Mouse (Mus musculus) megakaryocyte, embryonic 14.5 days (primary cell): ENCODE measurements around the gene Aurkb. TPM values are rescaled to one million over a fixed set of nuclear protein-coding genes. Genes with fewer than 3 reads are reported as not detected.

Source experiments
- H3K27me3 ChIP-seq: replicated peaks from 2 replicates; pipeline ENCODE3; 2012; ENCODE audit warnings: inconsistent platforms
- H3K36me3 ChIP-seq: replicated peaks from 2 replicates; pipeline ENCODE3; 2012; ENCODE audit warnings: low read length, inconsistent platforms, mixed read lengths
- H3K4me1 ChIP-seq: 2 replicates; pipeline ENCODE4 v1.6.1; 2012; ENCODE audit warnings: inconsistent platforms
- H3K4me3 ChIP-seq: replicated peaks from 2 replicates; pipeline ENCODE3; 2012; ENCODE audit warnings: moderate library complexity, mild to moderate bottlenecking, inconsistent platforms
- H3K9me3 ChIP-seq: 2 replicates; pipeline ENCODE4 v1.6.1; 2012; ENCODE audit warnings: inconsistent platforms
- FLI1 ChIP-seq: IDR thresholded peaks from 2 replicates; pipeline ENCODE4 v1.6.1; 2012; ENCODE audit warnings: low read length, inconsistent platforms, mixed read lengths
- GATA1 ChIP-seq: IDR thresholded peaks from 3 replicates; pipeline ENCODE4 v1.6.1; 2012; ENCODE audit warnings: mixed read lengths, low read length, inconsistent platforms, borderline replicate concordance
- polyA plus RNA-seq: library from polyadenylated mRNA; stranded (reverse); fragments of >175 nt; gene quantifications from 2 replicates; pipeline ENCODE4 v1.2.3, GENCODE M21; 2012; ENCODE audit warnings: low replicate concordance; ENCODE audit not compliant: insufficient read depth

The Aurkb gene
- polyA plus RNA-seq, 1 experiment, result 41.3 TPM

DNA sequence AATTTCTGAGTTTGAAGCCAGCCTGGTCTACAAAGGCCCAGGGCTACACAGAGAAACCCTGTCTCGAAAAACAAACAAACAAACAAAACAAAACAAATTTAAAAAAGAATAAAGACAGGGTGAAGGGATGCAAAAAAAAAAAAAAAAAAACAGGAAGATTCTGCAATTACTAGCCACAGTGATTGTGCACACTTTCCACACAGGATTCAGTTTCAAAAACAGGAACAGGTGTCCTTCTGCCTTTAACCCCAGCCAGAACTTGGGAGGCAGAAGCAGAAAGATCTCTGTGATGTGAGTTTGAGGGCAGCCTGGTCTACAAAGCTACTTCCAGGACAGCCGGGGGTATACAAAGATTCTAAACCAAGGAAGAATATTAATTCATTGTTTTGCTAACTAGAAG, 12.8 kb downstream of the Aurkb start:
- no peak for TF ChIP-seq FLI1
- no peak for TF ChIP-seq GATA1
- Histone ChIP-seq H3K4me1 (peaks cover 50% of the 10 kb centered on the region), H3K27me3 (no peaks in the 10 kb centered on the region), H3K9me3 (no peaks in the 10 kb centered on the region), H3K4me3 (peak overlapping the region; percentile 93), H3K36me3 (peaks cover 16% of the 10 kb centered on the region)

DNA sequence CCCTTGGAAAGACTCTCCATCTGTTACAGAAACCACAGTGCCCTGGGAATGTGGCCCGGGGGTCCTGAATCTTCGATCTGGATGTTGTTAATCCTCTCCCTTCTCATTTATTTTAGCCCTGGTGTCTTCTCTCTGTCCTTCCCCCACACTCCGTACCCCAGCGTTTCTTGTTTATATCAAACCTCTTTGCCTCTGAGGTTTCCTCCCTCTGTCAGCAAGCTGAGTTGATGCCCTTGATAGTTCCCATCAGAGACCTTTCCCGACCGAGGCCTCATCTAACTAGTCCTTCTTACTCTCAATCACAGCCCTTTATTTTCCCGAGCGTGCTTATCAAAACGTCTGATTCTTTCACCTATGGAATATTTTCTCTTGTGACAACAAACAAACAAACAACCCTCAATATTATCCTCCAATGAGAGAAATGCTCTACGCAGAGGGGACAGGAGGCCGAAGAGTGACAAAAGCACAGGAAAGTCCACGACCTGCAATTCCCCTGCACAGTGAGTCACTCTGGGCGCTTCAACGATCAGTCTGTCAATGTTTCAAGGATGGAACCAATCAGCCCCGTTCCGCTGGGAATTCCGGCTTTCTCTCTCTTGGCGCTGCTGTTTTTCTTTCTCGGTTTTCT, 13.4 kb downstream of the Aurkb start:
- Histone ChIP-seq H3K27me3 (no peaks in the 10 kb centered on the region), H3K4me1 (peaks cover 49% of the 10 kb centered on the region), H3K4me3 (peak overlapping the region; percentile 93), H3K36me3 (peaks cover 11% of the 10 kb centered on the region), H3K9me3 (no peaks in the 10 kb centered on the region)
- TF ChIP-seq FLI1 (no peak), GATA1 (no peak)

- TF ChIP-seq GATA1 (no peak), FLI1 (no peak)
- Histone ChIP-seq H3K36me3 (peaks cover 4% of the 10 kb centered on the region), H3K4me1 (peaks cover 50% of the 10 kb centered on the region), H3K27me3 (no peaks in the 10 kb centered on the region), H3K9me3 (no peaks in the 10 kb centered on the region), H3K4me3 (peak within 1 kb of the TSS; percentile 93)
Measured at GRCm38 (mm10) chr11:69059357-69059974, 14.0 kb downstream of the Aurkb start, which contains the start of gene Borcs6. Borcs6 (plus strand) TSS chr11:69059717.

DNA sequence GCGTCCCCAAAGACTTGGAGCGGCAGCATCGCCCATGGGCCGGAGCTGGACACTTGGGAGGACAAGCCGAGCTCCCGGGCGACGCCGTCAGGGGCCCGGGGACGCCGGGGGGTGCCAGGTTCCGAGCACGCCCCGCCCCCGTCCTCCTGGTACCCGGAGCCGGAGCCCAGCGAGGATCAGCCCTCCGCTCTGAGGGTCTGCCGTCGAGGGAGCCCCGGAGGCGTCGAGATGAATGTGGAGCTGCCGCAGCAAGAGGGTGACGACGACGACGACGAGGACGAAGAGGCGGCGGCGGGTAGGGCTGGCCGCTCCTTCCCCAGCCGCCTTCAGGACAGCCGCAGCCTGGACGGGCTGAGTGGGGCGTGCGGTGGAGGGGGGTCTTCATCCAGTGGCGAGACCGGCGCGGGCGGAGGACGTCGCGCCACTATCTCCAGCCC, 14.5 kb downstream of the Aurkb start:
- no peaks in the 10 kb centered on the region for H3K9me3 ChIP-seq
- no peak for TF ChIP-seq GATA1
- no peak for TF ChIP-seq FLI1
- peak overlapping the region; percentile 93 for H3K4me3 ChIP-seq
- peaks cover 55% of the 10 kb centered on the region for H3K4me1 ChIP-seq
- H3K36me3 ChIP-seq, result peaks cover 4% of the 10 kb centered on the region
- no peaks in the 10 kb centered on the region for H3K27me3 ChIP-seq

DNA sequence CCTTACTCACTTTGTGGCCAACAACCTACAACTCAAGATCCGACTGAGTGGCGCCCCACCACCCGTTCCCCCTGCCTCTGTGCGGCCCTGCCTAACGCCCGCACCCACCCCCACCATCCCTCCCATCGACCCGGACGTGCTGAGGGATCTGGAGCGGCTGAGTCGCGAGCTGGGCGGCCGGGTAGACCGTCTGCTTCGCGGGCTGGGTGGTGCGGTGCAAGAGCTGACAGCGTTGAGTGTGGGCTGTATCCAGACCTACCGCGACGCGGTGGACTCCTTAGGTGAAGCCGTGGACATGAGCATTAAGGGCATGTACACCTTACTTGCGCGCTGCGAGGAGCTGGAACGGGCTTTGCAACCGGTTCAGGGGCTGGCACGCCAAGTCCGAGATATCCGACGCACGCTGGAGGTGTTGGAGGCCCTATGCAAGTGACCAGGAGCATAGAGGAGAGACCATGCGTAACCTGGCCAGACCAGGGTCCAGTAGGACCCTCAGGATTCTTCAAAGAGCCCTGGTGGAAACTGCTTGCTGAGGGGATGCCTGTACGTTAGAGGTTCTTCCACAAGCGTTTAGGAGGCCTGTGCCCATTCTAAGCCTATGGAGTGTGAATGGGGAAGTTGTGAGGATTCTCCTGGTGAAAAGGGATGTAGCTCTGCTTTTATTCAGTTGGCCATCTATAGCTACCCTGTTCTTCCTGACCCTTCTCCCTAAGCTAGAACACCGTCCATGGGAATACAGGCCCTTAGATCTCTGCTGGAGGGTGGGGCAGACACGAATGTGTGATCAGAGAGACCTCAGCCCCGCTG, 15.2 kb downstream of the Aurkb start:
- Histone ChIP-seq H3K9me3 (no peaks in the 10 kb centered on the region), H3K4me1 (peaks cover 50% of the 10 kb centered on the region), H3K27me3 (no peaks in the 10 kb centered on the region), H3K4me3 (peak overlapping the region; percentile 93), H3K36me3 (peaks cover 4% of the 10 kb centered on the region)
- TF ChIP-seq FLI1 (no peak), GATA1 (no peak)

- TF ChIP-seq FLI1, result no peak
- TF ChIP-seq GATA1, result no peak
- Histone ChIP-seq H3K4me1 (peaks cover 49% of the 10 kb centered on the region), H3K36me3 (peaks cover 4% of the 10 kb centered on the region), H3K9me3 (no peaks in the 10 kb centered on the region), H3K4me3 (peak overlapping the region; percentile 93), H3K27me3 (no peaks in the 10 kb centered on the region)
Measured at GRCm38 (mm10) chr11:69061255-69061912, 15.9 kb downstream of the Aurkb start.

- H3K36me3 ChIP-seq, result no peaks in the 10 kb centered on the region
- no peaks in the 10 kb centered on the region for H3K9me3 ChIP-seq
- H3K27me3 ChIP-seq, result no peaks in the 10 kb centered on the region
- TF ChIP-seq GATA1, result no peak
- no peak for TF ChIP-seq FLI1
- H3K4me3 ChIP-seq, result peak overlapping the region; percentile 93
- H3K4me1 ChIP-seq, result peaks cover 55% of the 10 kb centered on the region
Measured at GRCm38 (mm10) chr11:69062194-69062760, 16.8 kb downstream of the Aurkb start.

- Histone ChIP-seq H3K36me3 (no peaks in the 10 kb centered on the region), H3K27me3 (no peaks in the 10 kb centered on the region), H3K4me3 (peak overlapping the region; percentile 93), H3K4me1 (peaks cover 58% of the 10 kb centered on the region), H3K9me3 (no peaks in the 10 kb centered on the region)
- TF ChIP-seq GATA1 (no peak), FLI1 (no peak)
Measured at GRCm38 (mm10) chr11:69062761-69063224, 17.3 kb downstream of the Aurkb start.

DNA sequence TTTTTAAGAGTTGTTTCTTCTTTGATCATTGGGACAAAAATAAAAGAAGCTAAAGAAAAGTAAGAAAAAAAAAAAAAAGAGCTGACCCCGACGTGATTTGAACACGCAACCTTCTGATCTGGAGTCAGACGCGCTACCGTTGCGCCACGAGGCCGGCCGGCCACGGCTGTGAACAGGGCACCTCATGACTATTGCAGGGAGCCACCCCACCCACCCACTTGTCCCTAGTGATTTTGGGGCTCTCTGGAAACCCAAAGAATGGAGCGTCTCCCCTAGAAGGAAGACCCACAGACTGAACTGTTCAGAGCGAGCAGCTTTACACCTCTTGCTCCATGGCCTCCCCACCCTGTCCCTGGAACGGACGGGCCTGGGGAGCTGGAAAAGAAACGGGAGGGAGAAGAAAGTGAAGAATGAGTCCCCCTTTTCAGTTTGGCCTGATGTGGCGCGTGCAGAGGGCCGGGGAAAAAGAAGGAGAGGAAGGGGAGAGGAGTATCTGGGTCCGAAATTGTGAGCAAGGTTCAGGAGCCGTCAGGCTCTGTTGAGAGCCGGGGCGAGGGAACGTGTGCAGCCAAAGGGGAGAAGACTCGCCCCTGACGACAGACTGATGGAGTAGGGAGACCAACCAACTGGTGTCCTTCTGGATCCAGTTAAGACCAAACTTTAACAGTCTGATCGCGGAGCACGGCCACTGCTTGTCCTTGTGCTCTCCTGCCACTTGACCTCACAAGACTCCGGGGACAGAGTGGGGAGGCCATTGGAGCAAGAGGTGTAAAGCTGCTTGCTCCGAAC, 18.2 kb downstream of the Aurkb start:
- TF ChIP-seq FLI1 (no peak), GATA1 (no peak)
- no peaks in the 10 kb centered on the region for H3K9me3 ChIP-seq
- peaks cover 51% of the 10 kb centered on the region for H3K4me1 ChIP-seq
- H3K27me3 ChIP-seq, result no peaks in the 10 kb centered on the region
- peak overlapping the region; percentile 93 for H3K4me3 ChIP-seq
- no peaks in the 10 kb centered on the region for H3K36me3 ChIP-seq
